In the genomic region with DNA sequence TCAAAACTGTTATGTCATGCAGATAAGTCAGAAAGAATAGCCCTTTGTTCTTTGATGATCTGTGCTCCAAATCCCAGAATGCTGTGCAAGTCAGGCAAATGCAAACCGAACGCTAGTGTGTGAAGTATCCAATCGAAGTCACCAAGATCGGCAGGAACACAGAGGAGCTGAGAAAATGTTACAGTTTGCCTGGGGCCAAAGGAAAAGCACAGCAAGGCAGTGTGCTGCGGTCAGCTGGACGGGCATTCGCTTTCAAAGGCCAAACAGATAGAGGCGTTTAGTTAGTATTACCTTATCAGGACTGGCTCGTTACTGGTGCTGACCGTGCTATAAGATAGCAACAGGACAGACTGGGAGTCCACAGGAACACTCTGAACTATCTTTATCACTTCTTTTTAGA, we compare ENCODE assay signal across 10 mouse cellular contexts. TPM values are rescaled to one million over a fixed set of nuclear protein-coding genes. Genes with fewer than 3 reads are reported as not detected.
DNase-seq lines count a peak whose midpoint lies in the region; ATAC-seq and TF ChIP-seq lines count a peak whose summit lies in the region.
"Had no signal": no experiment of that assay in that cellular context is flagged by ENCODE, and none has a peak within 500 bp of the region (broad histone marks: within the 10 kb centered on the region; RNA-seq: fewer than 3 reads in every experiment).

No protein-coding gene starts in this region.

- no peaks in the 10 kb centered on the region for H3K36me3 ChIP-seq in forebrain, embryonic 13.5 days (ENCODE audit: poor library complexity, severe bottlenecking)
- H3K36me3 ChIP-seq in forebrain, embryonic 10.5 days (replicated peaks) = no peaks in the 10 kb centered on the region
- H3K36me3 ChIP-seq in lung, postnatal 0 days (ENCODE audit: insufficient read depth, low read length) = no peaks in the 10 kb centered on the region
- no peaks in the 10 kb centered on the region for H3K36me3 ChIP-seq in neural tube, embryonic 13.5 days
- H3K36me3 ChIP-seq: liver, embryonic 15.5 days had no signal

- H3K27me3 ChIP-seq in forebrain, embryonic 13.5 days = no peaks in the 10 kb centered on the region
- 0 out of 2 replicates have a peak, but pooled peaks cover 5% of the 10 kb centered on the region for H3K27me3 ChIP-seq in forebrain, embryonic 10.5 days (ENCODE audit: poor library complexity, severe bottlenecking)
- no peaks in the 10 kb centered on the region for H3K27me3 ChIP-seq in lung, postnatal 0 days (replicated peaks; ENCODE audit: insufficient read depth, low read length)
- peaks cover 7% of the 10 kb centered on the region; the same call in 1 of the 2 replicates for H3K27me3 ChIP-seq in neural tube, embryonic 13.5 days
- H3K27me3 ChIP-seq: liver, embryonic 15.5 days had no signal

- peak; percentile 53; the same call in 1 of the 2 replicates for ATAC-seq in forebrain, embryonic 13.5 days
- ATAC-seq in lung, postnatal 0 days = no peak
- peak; percentile 32; the same call in 1 of the 2 replicates for ATAC-seq in neural tube, embryonic 13.5 days (ENCODE audit: low read depth)

- no peaks in the 10 kb centered on the region for H3K4me1 ChIP-seq in forebrain, embryonic 13.5 days
- H3K4me1 ChIP-seq in forebrain, embryonic 10.5 days = peaks cover 5% of the 10 kb centered on the region; the same call in 1 of the 2 replicates
- no peaks in the 10 kb centered on the region for H3K4me1 ChIP-seq in lung, postnatal 0 days (ENCODE audit: insufficient read depth, low read depth, low read length)
- H3K4me1 ChIP-seq in neural tube, embryonic 13.5 days (replicated peaks) = 0 out of 2 replicates have a peak, but pooled peaks cover 7% of the 10 kb centered on the region
- H3K4me1 ChIP-seq: liver, embryonic 15.5 days had no signal

- no peak overlapping the region for H3K27ac ChIP-seq in forebrain, embryonic 13.5 days
- no peak overlapping the region for H3K27ac ChIP-seq in forebrain, embryonic 10.5 days
- H3K27ac ChIP-seq in lung, postnatal 0 days (ENCODE audit: low read length) = no peak overlapping the region
- H3K27ac ChIP-seq in neural tube, embryonic 13.5 days (replicated peaks) = no peak overlapping the region
- H3K27ac ChIP-seq: liver, embryonic 15.5 days had no signal

- no peak for TF ChIP-seq EP300 in lung, postnatal 0 days (IDR thresholded peaks at IDR 0.05)

- TF ChIP-seq CTCF in lung, postnatal 0 days (IDR thresholded peaks at IDR 0.05) = no peak

- WGBS in forebrain, embryonic 13.5 days = 52% methylated on average over 10 of the region's 10 CpGs
- WGBS in forebrain, embryonic 10.5 days = 56% methylated on average over 10 of the region's 10 CpGs
- 24% methylated on average over 10 of the region's 10 CpGs for WGBS in lung, postnatal 0 days
- 56% methylated on average over 10 of the region's 10 CpGs for WGBS in neural tube, embryonic 13.5 days

- DNase-seq in forebrain, embryonic 10.5 days (ENCODE audit: extremely low spot score, low spot score) = no peak
- DNase-seq in lung, postnatal 0 days (ENCODE audit: low spot score) = no peak
- no peak for DNase-seq in lung, postnatal 10 days
- peak; percentile 5 to 16 for DNase-seq in heart, postnatal 10 days
- no peak for DNase-seq in spleen, adult 12 weeks (ENCODE audit: low spot score)
- DNase-seq in gastrocnemius, postnatal 14 days = no peak

- no peak overlapping the region for H3K9ac ChIP-seq in forebrain, embryonic 13.5 days
- no peak overlapping the region for H3K9ac ChIP-seq in lung, postnatal 0 days (replicated peaks; ENCODE audit: low read depth)
- no peak overlapping the region for H3K9ac ChIP-seq in neural tube, embryonic 13.5 days
- H3K9ac ChIP-seq: liver, embryonic 15.5 days had no signal

- intact Hi-C loops in heart, postnatal 10 days (cut with DNase I) = loop anchor here (5.0 to 10.0 kb wide), 3 partner anchors 126 to 968 kb away; no protein-coding TSS in a partner anchor
- intact Hi-C loops in gastrocnemius, postnatal 14 days (cut with DNase I; ENCODE audit: low total_unique reads) = loop anchor here (5.0 kb wide), 1 partner anchor 718 kb away; no protein-coding TSS in a partner anchor

- H3K9me3 ChIP-seq in forebrain, embryonic 13.5 days (replicated peaks) = no peaks in the 10 kb centered on the region
- no peaks in the 10 kb centered on the region for H3K9me3 ChIP-seq in forebrain, embryonic 10.5 days
- no peaks in the 10 kb centered on the region for H3K9me3 ChIP-seq in lung, postnatal 0 days (ENCODE audit: low read length)
- no peaks in the 10 kb centered on the region for H3K9me3 ChIP-seq in neural tube, embryonic 13.5 days
- H3K9me3 ChIP-seq: liver, embryonic 15.5 days had no signal

- no peak overlapping the region for H3K4me3 ChIP-seq in forebrain, embryonic 13.5 days
- no peak overlapping the region for H3K4me3 ChIP-seq in forebrain, embryonic 10.5 days
- H3K4me3 ChIP-seq in lung, postnatal 0 days (ENCODE audit: low read depth, low read length) = 0 out of 2 replicates have a peak overlapping the region, but pooled peaks have one; percentile 17
- H3K4me3 ChIP-seq in neural tube, embryonic 13.5 days = no peak overlapping the region
- H3K4me3 ChIP-seq: liver, embryonic 15.5 days had no signal

- H3K4me2 ChIP-seq in forebrain, embryonic 13.5 days = no peak overlapping the region
- H3K4me2 ChIP-seq in lung, postnatal 0 days (replicated peaks; ENCODE audit: low read depth, low read length) = peak overlapping the region; percentile 45
- H3K4me2 ChIP-seq in neural tube, embryonic 13.5 days = peak overlapping the region; percentile 36
- H3K4me2 ChIP-seq: liver, embryonic 15.5 days had no signal

RNA-seq across cellular contexts. Expression of gene Atp13a4, which starts 15.8 kb away (rescaled TPM):
- 0.29 and 0.54 TPM in 2 replicates for polyA plus RNA-seq in forebrain, embryonic 13.5 days (2015; fragmentation: Nextera tagmentation; extraction: Ambion mirVana)
- polyA plus RNA-seq in forebrain, embryonic 10.5 days (2016; fragmentation: Nextera tagmentation; extraction: Ambion mirVana) = 0.16 TPM in 1 of 2 replicates, not detected in the other
- 2.0 and 2.4 TPM in 2 replicates for polyA plus RNA-seq in lung, postnatal 0 days (2015; fragmentation: Nextera tagmentation; extraction: Ambion mirVana)
- total RNA-seq in heart, postnatal 10 days (2021) = not detected
- 0.43 and 0.99 TPM in 2 replicates for polyA plus RNA-seq in neural tube, embryonic 13.5 days (2015; fragmentation: Nextera tagmentation; extraction: Ambion mirVana)
- total RNA-seq in gastrocnemius, postnatal 14 days (2021) = not detected
- polyA plus RNA-seq: embryonic facial prominence, embryonic 11.5 days; liver, embryonic 15.5 days had no signal

RNA-seq across cellular contexts. Expression of gene Opa1, which starts 18.7 kb away (rescaled TPM):
- 40.0 and 41.6 TPM in 2 replicates for polyA plus RNA-seq in forebrain, embryonic 13.5 days (2015; fragmentation: Nextera tagmentation; extraction: Ambion mirVana)
- 44.6 and 44.7 TPM in 2 replicates for polyA plus RNA-seq in forebrain, embryonic 10.5 days (2016; fragmentation: Nextera tagmentation; extraction: Ambion mirVana)
- 13.1 and 14.1 TPM in 2 replicates for polyA plus RNA-seq in lung, postnatal 0 days (2015; fragmentation: Nextera tagmentation; extraction: Ambion mirVana)
- 100 to 1,000 TPM; 133 to 135 TPM for total RNA-seq in heart, postnatal 10 days (2021)
- polyA plus RNA-seq in neural tube, embryonic 13.5 days (2015; fragmentation: Nextera tagmentation; extraction: Ambion mirVana) = 38.2 and 39.8 TPM in 2 replicates
- total RNA-seq in gastrocnemius, postnatal 14 days (2021) = 10 to 100 TPM; 64.3 to 81.7 TPM

Comparison
In these comparisons a context has a peak if more than half of its experiments do, and no peak if none do; other contexts are left out.
1. DNase-seq: peak in heart, postnatal 10 days (2 of 2); none in forebrain, embryonic 10.5 days (single experiment), lung, postnatal 0 days (single experiment), lung, postnatal 10 days (single experiment), spleen, adult 12 weeks (single experiment) and gastrocnemius, postnatal 14 days (single experiment).